Comparison of ENCODE assay signal across 8 mouse cellular contexts in genomic region chr5:65435806-65436561, GRCm38 (mm10). TPM values are rescaled to one million over a fixed set of nuclear protein-coding genes. Genes with fewer than 3 reads are reported as not detected.
A peak's percentile ranks its signal among the peaks of the same experiment; 100 is the strongest.
DNase-seq lines count a peak whose midpoint lies in the region; ATAC-seq and TF ChIP-seq lines count a peak whose summit lies in the region.

Ugdh (minus strand) TSS chr5:65435949.

- H3K9me3 ChIP-seq in hindbrain, embryonic 14.5 days (ENCODE audit: control insufficient read depth, low read length), result no peaks in the 10 kb centered on the region

- CTCF ChIA-PET in Patski (lab: Charles Lee), result interaction anchor here (0.6 kb wide), 1 partner anchor 18 kb away, joined by 3 read pairs; no protein-coding TSS in a partner anchor

- no peak for TF ChIP-seq CTCF in Patski (IDR thresholded peaks at IDR 0.05)

- ATAC-seq in Patski, result peak; percentile 95
- peak; percentile 96 for ATAC-seq in hindbrain, embryonic 14.5 days (ENCODE audit: low FRiP score)

- WGBS in hindbrain, embryonic 14.5 days, result under 1% methylated on average over 51 of the region's 51 CpGs

- peak within 1 kb of the TSS; percentile 67 for H3K4me2 ChIP-seq in hindbrain, embryonic 14.5 days (replicated peaks)

- H3K27me3 ChIP-seq in Patski, result no peaks in the 10 kb centered on the region
- H3K27me3 ChIP-seq in hindbrain, embryonic 14.5 days (ENCODE audit: control insufficient read depth, insufficient read depth, low read length), result no peaks in the 10 kb centered on the region

- H3K9ac ChIP-seq in hindbrain, embryonic 14.5 days, result peak within 1 kb of the TSS; percentile 75

- H3K4me1 ChIP-seq in hindbrain, embryonic 14.5 days (replicated peaks; ENCODE audit: control insufficient read depth, insufficient read depth, low read length), result peaks cover 16% of the 10 kb centered on the region

- peak within 1 kb of the TSS; percentile 76 for H3K27ac ChIP-seq in hindbrain, embryonic 14.5 days

- POLR2A ChIA-PET in Patski (lab: Charles Lee), result interaction anchor here (1.1 to 2.2 kb wide), 3 partner anchors 10 to 260 kb away, joined by 4 to 7 read pairs (median 4); no protein-coding TSS in a partner anchor

- peak within 1 kb of the TSS; percentile 77 for H3K4me3 ChIP-seq in hindbrain, embryonic 14.5 days (replicated peaks; ENCODE audit: low read length)

- in situ Hi-C loops in Patski (cut with MboI; ENCODE audit: low pct_unique_long_range_greater_than_20kb), result no loop called here

- DNase-seq in Patski (ENCODE audit: low read depth, low spot score), result peak; percentile 92
- DNase-seq in cerebellum, postnatal 14 days, result peak; percentile 95 to 98
- peak; percentile 83 to 91 for DNase-seq in frontal cortex, postnatal 25 days (ENCODE audit: low spot score in 2 of 2)
- DNase-seq in hindbrain, embryonic 14.5 days (ENCODE audit: low spot score), result peak; percentile 94
- DNase-seq in layer of hippocampus, postnatal 36 days, result peak; percentile 95 to 96
- peak; percentile 99 for DNase-seq in lung, postnatal 36 days
- peak; percentile 98 for DNase-seq in retina, postnatal 1 day
- peak; percentile 94 to 100 for DNase-seq in urinary bladder, adult 18-20 months (ENCODE audit: low spot score in 2 of 2)

- no peaks in the 10 kb centered on the region for H3K36me3 ChIP-seq in hindbrain, embryonic 14.5 days (replicated peaks; ENCODE audit: control insufficient read depth, insufficient read depth)

RNA-seq across cellular contexts. Expression of gene Ugdh, which starts in this region (rescaled TPM):
- polyA plus RNA-seq in Patski (2021), result 64.2 TPM
- polyA plus RNA-seq in hindbrain, embryonic 14.5 days (2014; fragmentation: Nextera tagmentation; extraction: Ambion mirVana), result 40.2 and 46.5 TPM in 2 replicates
- 10 to 100 TPM; 34.1 to 37.9 TPM for total RNA-seq in layer of hippocampus, postnatal 36 days (2021)

Comparison
In these comparisons a context has a peak if more than half of its experiments do, and no peak if none do; other contexts are left out.
1. Peak in every context shown above with its lines: DNase-seq, ATAC-seq, H3K4me3 ChIP-seq and H3K27ac ChIP-seq.